Mouse (Mus musculus): ENCODE measurements around the gene Sp7.

Gene Sp7

GRCm38 (mm10) chr15:102366733-102367344 is at the start of gene Sp7:
Gene Sp7 (minus strand): TSS chr15:102367182.
- no peak for DNase-seq (ENCODE audit: low read depth, low spot score)

GRCm38 (mm10) chr15:102413687-102414086 is 46.7 kb upstream of the Sp7 start:
- DNase-seq (ENCODE audit: low read depth, low spot score), result no peak

GRCm38 (mm10) chr15:102411077-102411476 is 44.1 kb upstream of the Sp7 start:
- DNase-seq (ENCODE audit: low read depth, low spot score), result no peak

- no peak for DNase-seq (ENCODE audit: low read depth, low spot score)
Observed at GRCm38 (mm10) chr15:102409286-102409685, 42.3 kb upstream of the Sp7 start.

- DNase-seq (ENCODE audit: low read depth, low spot score), result no peak
Observed at GRCm38 (mm10) chr15:102408558-102409130, 41.7 kb upstream of the Sp7 start.

GRCm38 (mm10) chr15:102407681-102408557 is 40.9 kb upstream of the Sp7 start:
- no peak for DNase-seq (ENCODE audit: low read depth, low spot score)

GRCm38 (mm10) chr15:102406912-102407580 is 40.1 kb upstream of the Sp7 start:
- peak; percentile 72 for DNase-seq (ENCODE audit: low read depth, low spot score)

GRCm38 (mm10) chr15:102406196-102406911 is 39.4 kb upstream of the Sp7 start:
- peak; percentile 80 for DNase-seq (ENCODE audit: low read depth, low spot score)

- DNase-seq (ENCODE audit: low read depth, low spot score), result peak; percentile 100
Observed at GRCm38 (mm10) chr15:102405489-102406195, 38.7 kb upstream of the Sp7 start, which contains the start of gene Sp1. Gene Sp1 (plus strand): TSS chr15:102406143.

GRCm38 (mm10) chr15:102404608-102405488 is 37.9 kb upstream of the Sp7 start:
- peak; percentile 45 for DNase-seq (ENCODE audit: low read depth, low spot score)

- peak; percentile 59 for DNase-seq (ENCODE audit: low read depth, low spot score)
Observed at GRCm38 (mm10) chr15:102402210-102402609, 35.2 kb upstream of the Sp7 start.

GRCm38 (mm10) chr15:102401278-102401677 is 34.3 kb upstream of the Sp7 start:
- DNase-seq (ENCODE audit: low read depth, low spot score), result no peak

- no peak for DNase-seq (ENCODE audit: low read depth, low spot score)
Observed at GRCm38 (mm10) chr15:102400476-102401045, 33.6 kb upstream of the Sp7 start.

GRCm38 (mm10) chr15:102399229-102400221 is 32.5 kb upstream of the Sp7 start:
- peak; percentile 86 for DNase-seq (ENCODE audit: low read depth, low spot score)

GRCm38 (mm10) chr15:102398629-102399028 is 31.6 kb upstream of the Sp7 start:
- DNase-seq (ENCODE audit: low read depth, low spot score), result peak; percentile 65

GRCm38 (mm10) chr15:102395061-102395460 is 28.1 kb upstream of the Sp7 start:
- peak; percentile 69 for DNase-seq (ENCODE audit: low read depth, low spot score)

- no peak for DNase-seq (ENCODE audit: low read depth, low spot score)
Observed at GRCm38 (mm10) chr15:102393584-102394014, 26.6 kb upstream of the Sp7 start.

GRCm38 (mm10) chr15:102392520-102392919 is 25.5 kb upstream of the Sp7 start:
- no peak for DNase-seq (ENCODE audit: low read depth, low spot score)

Measured in 3T3-L1 (cell line).